Mouse (Mus musculus): Measurements from ENCODE around the gene Midn. TPM values are rescaled to one million over a fixed set of nuclear protein-coding genes. Genes with fewer than 3 reads are reported as not detected.

The Midn gene
- polyA plus RNA-seq, 1 experiment from 2014 or later = 46.2 TPM

- 0 out of 2 replicates have a peak, but pooled peaks cover 3% of the 10 kb centered on the region for H3K4me1 ChIP-seq (ENCODE audit: control insufficient read depth, insufficient read depth, low read length)
- no peak overlapping the region for H3K4me3 ChIP-seq (ENCODE audit: low read length)
- no peaks in the 10 kb centered on the region for H3K36me3 ChIP-seq (ENCODE audit: control insufficient read depth, insufficient read depth, low read length)
- H3K9me3 ChIP-seq (ENCODE audit: control insufficient read depth, low read length) = no peaks in the 10 kb centered on the region
- 61% methylated on average over 6 of the region's 6 CpGs for WGBS
- H3K4me2 ChIP-seq (replicated peaks; ENCODE audit: low read depth, low read length) = no peak overlapping the region
- no peak overlapping the region for H3K9ac ChIP-seq (ENCODE audit: low read depth, low read length)
- no peak for ATAC-seq (ENCODE audit: low FRiP score, low TSS enrichment)
- no peaks in the 10 kb centered on the region for H3K27me3 ChIP-seq (ENCODE audit: control insufficient read depth, insufficient read depth, low read length)
- no peak overlapping the region for H3K27ac ChIP-seq (ENCODE audit: low read depth, low read length)
Measured at GRCm38 (mm10) chr10:80107678-80108077, 40.4 kb upstream of the Midn start.

- no peaks in the 10 kb centered on the region for H3K9me3 ChIP-seq (ENCODE audit: control insufficient read depth, low read length)
- no peaks in the 10 kb centered on the region for H3K27me3 ChIP-seq (ENCODE audit: control insufficient read depth, insufficient read depth, low read length)
- ATAC-seq (ENCODE audit: low FRiP score, low TSS enrichment) = peak; percentile 63
- H3K36me3 ChIP-seq (ENCODE audit: control insufficient read depth, insufficient read depth, low read length) = peaks cover 11% of the 10 kb centered on the region
- H3K4me3 ChIP-seq (ENCODE audit: low read length) = peak overlapping the region; percentile 93
- peak overlapping the region; percentile 45 for H3K4me2 ChIP-seq (replicated peaks; ENCODE audit: low read depth, low read length)
- peak overlapping the region; percentile 86 for H3K27ac ChIP-seq (ENCODE audit: low read depth, low read length)
- 2% methylated on average over 27 of the region's 27 CpGs for WGBS
- H3K9ac ChIP-seq (ENCODE audit: low read depth, low read length) = peak overlapping the region; percentile 54
- peaks cover 22% of the 10 kb centered on the region for H3K4me1 ChIP-seq (ENCODE audit: control insufficient read depth, insufficient read depth, low read length)
Measured at GRCm38 (mm10) chr10:80114341-80115284, 33.5 kb upstream of the Midn start.

GRCm38 (mm10) chr10:80115290-80115943, 32.7 kb upstream of the Midn start, which contains the start of gene Stk11:
Gene Stk11 (plus strand): TSS chr10:80115803.
- H3K4me2 ChIP-seq (replicated peaks; ENCODE audit: low read depth, low read length) = peak within 1 kb of the TSS; percentile 97
- peaks cover 18% of the 10 kb centered on the region for H3K36me3 ChIP-seq (ENCODE audit: control insufficient read depth, insufficient read depth, low read length)
- WGBS = under 1% methylated on average over 70 of the region's 70 CpGs
- H3K4me1 ChIP-seq (ENCODE audit: control insufficient read depth, insufficient read depth, low read length) = peaks cover 22% of the 10 kb centered on the region
- no peaks in the 10 kb centered on the region for H3K27me3 ChIP-seq (ENCODE audit: control insufficient read depth, insufficient read depth, low read length)
- peak within 1 kb of the TSS; percentile 93 for H3K4me3 ChIP-seq (ENCODE audit: low read length)
- no peaks in the 10 kb centered on the region for H3K9me3 ChIP-seq (ENCODE audit: control insufficient read depth, low read length)
- peak within 1 kb of the TSS; percentile 92 for H3K9ac ChIP-seq (ENCODE audit: low read depth, low read length)
- peak; percentile 99 for ATAC-seq (ENCODE audit: low FRiP score, low TSS enrichment)
- H3K27ac ChIP-seq (ENCODE audit: low read depth, low read length) = peak within 1 kb of the TSS; percentile 86

DNA sequence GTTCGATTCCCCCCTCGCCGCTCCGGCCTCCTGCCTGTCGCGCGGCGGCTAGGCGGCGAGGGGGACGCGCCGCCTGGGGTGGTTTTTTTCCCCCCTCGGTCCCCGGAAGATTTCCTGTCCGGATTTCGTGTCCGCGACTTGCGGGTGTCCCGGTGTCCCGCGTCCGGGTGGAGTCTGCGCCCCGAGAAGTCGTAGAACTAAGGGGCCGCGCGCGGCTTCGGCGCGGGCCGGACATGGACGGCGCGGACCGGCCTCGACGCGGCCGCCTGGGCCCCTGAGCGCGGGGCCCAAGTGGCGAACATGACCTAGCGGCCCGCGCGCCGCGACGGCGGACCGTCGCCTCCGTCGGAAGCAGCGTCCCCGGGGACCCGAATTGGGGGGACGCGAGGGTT, 32.1 kb upstream of the Midn start:
- H3K27ac ChIP-seq (ENCODE audit: low read depth, low read length) = peak overlapping the region; percentile 66; the same call in 1 of the 2 replicates
- no peaks in the 10 kb centered on the region for H3K9me3 ChIP-seq (ENCODE audit: control insufficient read depth, low read length)
- peak overlapping the region; percentile 97 for H3K4me2 ChIP-seq (replicated peaks; ENCODE audit: low read depth, low read length)
- peaks cover 21% of the 10 kb centered on the region for H3K36me3 ChIP-seq (ENCODE audit: control insufficient read depth, insufficient read depth, low read length)
- WGBS = under 1% methylated on average over 63 of the region's 63 CpGs
- H3K4me3 ChIP-seq (ENCODE audit: low read length) = peak overlapping the region; percentile 93
- no peak for ATAC-seq (ENCODE audit: low FRiP score, low TSS enrichment)
- H3K9ac ChIP-seq (ENCODE audit: low read depth, low read length) = peak overlapping the region; percentile 92
- no peaks in the 10 kb centered on the region for H3K27me3 ChIP-seq (ENCODE audit: control insufficient read depth, insufficient read depth, low read length)
- H3K4me1 ChIP-seq (ENCODE audit: control insufficient read depth, insufficient read depth, low read length) = peaks cover 22% of the 10 kb centered on the region

GRCm38 (mm10) chr10:80116563-80116926, 31.5 kb upstream of the Midn start:
- Histone ChIP-seq H3K4me3 (ENCODE audit: low read length) (peak overlapping the region; percentile 93), H3K9ac (ENCODE audit: low read depth, low read length) (peak overlapping the region; percentile 92), H3K36me3 (ENCODE audit: control insufficient read depth, insufficient read depth, low read length) (peaks cover 23% of the 10 kb centered on the region), H3K4me2 (replicated peaks; ENCODE audit: low read depth, low read length) (peak overlapping the region; percentile 97), H3K9me3 (ENCODE audit: control insufficient read depth, low read length) (no peaks in the 10 kb centered on the region), H3K4me1 (ENCODE audit: control insufficient read depth, insufficient read depth, low read length) (peaks cover 22% of the 10 kb centered on the region), H3K27me3 (ENCODE audit: control insufficient read depth, insufficient read depth, low read length) (no peaks in the 10 kb centered on the region), H3K27ac (ENCODE audit: low read depth, low read length) (no peak overlapping the region)
- ATAC-seq (ENCODE audit: low FRiP score, low TSS enrichment) = no peak
- under 1% methylated on average over 27 of the region's 27 CpGs for WGBS

DNA sequence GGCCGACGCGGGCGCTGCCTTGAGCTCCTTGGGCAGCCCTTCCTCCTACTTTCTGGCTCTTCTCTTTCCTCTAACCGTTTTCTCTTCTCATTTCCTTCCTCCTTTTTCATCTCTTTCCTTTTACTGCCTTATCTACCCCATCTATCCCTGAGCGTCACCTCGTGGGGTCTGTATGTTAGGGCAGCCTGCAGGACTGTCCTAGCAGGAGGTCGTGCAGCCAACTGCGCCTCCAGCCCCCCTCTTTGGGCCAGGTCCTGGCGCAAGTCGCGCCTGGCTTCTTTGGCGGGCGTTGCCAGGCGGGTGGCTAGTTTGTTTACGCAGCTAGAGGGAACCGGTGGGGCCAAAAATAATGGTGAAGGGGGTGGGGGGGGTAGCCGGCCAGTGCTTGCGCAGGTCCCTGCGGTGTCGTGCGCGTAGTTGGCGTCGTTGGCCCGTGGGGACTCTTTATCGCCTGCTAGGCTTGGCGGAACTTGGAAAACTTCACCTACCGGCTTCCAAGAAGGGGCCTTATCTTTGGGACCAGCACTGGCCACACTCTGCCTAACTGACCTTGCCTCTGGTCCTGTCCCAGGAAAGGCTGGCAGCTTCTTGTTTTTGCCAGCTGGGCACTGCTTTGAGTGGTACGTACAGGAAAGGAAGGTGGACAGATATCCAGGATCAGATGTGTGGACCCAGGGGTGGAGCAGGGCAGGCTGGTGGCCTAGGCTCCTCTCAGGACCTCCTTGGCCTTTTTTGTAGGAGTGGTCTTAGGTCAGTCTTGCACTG, 31.0 kb upstream of the Midn start:
- H3K9ac ChIP-seq (ENCODE audit: low read depth, low read length) = peak overlapping the region; percentile 92
- peaks cover 22% of the 10 kb centered on the region for H3K4me1 ChIP-seq (ENCODE audit: control insufficient read depth, insufficient read depth, low read length)
- H3K4me2 ChIP-seq (replicated peaks; ENCODE audit: low read depth, low read length) = peak overlapping the region; percentile 97
- H3K27ac ChIP-seq (ENCODE audit: low read depth, low read length) = no peak overlapping the region
- peak overlapping the region; percentile 93 for H3K4me3 ChIP-seq (ENCODE audit: low read length)
- 4% methylated on average over 30 of the region's 30 CpGs for WGBS
- H3K9me3 ChIP-seq (ENCODE audit: control insufficient read depth, low read length) = no peaks in the 10 kb centered on the region
- no peaks in the 10 kb centered on the region for H3K27me3 ChIP-seq (ENCODE audit: control insufficient read depth, insufficient read depth, low read length)
- no peak for ATAC-seq (ENCODE audit: low FRiP score, low TSS enrichment)
- peaks cover 28% of the 10 kb centered on the region for H3K36me3 ChIP-seq (ENCODE audit: control insufficient read depth, insufficient read depth, low read length)

DNA sequence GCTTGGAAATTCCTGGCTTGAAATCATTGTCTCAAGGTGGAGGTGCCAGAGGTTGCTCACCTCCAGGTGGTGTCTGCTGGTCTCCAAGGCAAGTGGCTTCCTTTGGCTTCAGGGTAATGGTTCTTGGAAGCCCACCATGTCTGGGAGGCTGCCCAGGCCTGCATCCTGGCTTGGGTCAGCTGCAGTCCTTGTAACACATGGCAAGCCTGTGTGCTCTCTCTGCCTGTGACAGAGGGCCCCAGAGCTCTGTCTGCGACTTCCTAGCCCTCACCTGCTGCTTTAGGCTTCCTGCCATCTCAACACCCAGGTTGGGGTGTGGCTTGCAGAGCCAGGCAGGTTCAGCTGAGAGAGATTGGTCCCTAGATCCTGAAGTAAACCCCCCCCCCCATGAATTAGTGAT, 30.3 kb upstream of the Midn start:
- WGBS = 68% methylated on average over 1 of the region's 1 CpGs

GRCm38 (mm10) chr10:80118552-80118951, 29.5 kb upstream of the Midn start:
- 83% methylated on average over 6 of the region's 6 CpGs for WGBS
- Histone ChIP-seq H3K4me1 (ENCODE audit: control insufficient read depth, insufficient read depth, low read length) (peaks cover 22% of the 10 kb centered on the region), H3K36me3 (ENCODE audit: control insufficient read depth, insufficient read depth, low read length) (peaks cover 31% of the 10 kb centered on the region), H3K4me2 (replicated peaks; ENCODE audit: low read depth, low read length) (peak overlapping the region; percentile 97), H3K4me3 (ENCODE audit: low read length) (peak overlapping the region; percentile 93), H3K9ac (ENCODE audit: low read depth, low read length) (peak overlapping the region; percentile 92; the same call in 1 of the 2 replicates), H3K9me3 (ENCODE audit: control insufficient read depth, low read length) (no peaks in the 10 kb centered on the region), H3K27me3 (ENCODE audit: control insufficient read depth, insufficient read depth, low read length) (no peaks in the 10 kb centered on the region), H3K27ac (ENCODE audit: low read depth, low read length) (no peak overlapping the region)
- no peak for ATAC-seq (ENCODE audit: low FRiP score, low TSS enrichment)

More for the DNA sequence above, 30.3 kb upstream of the Midn start:
- peak overlapping the region; percentile 97 for H3K4me2 ChIP-seq (replicated peaks; ENCODE audit: low read depth, low read length)
- peak overlapping the region; percentile 93 for H3K4me3 ChIP-seq (ENCODE audit: low read length)
- H3K9ac ChIP-seq (ENCODE audit: low read depth, low read length) = peak overlapping the region; percentile 92
- peaks cover 22% of the 10 kb centered on the region for H3K4me1 ChIP-seq (ENCODE audit: control insufficient read depth, insufficient read depth, low read length)
- H3K27me3 ChIP-seq (ENCODE audit: control insufficient read depth, insufficient read depth, low read length) = no peaks in the 10 kb centered on the region
- H3K36me3 ChIP-seq (ENCODE audit: control insufficient read depth, insufficient read depth, low read length) = peaks cover 29% of the 10 kb centered on the region
- H3K9me3 ChIP-seq (ENCODE audit: control insufficient read depth, low read length) = no peaks in the 10 kb centered on the region
- no peak overlapping the region for H3K27ac ChIP-seq (ENCODE audit: low read depth, low read length)
- no peak for ATAC-seq (ENCODE audit: low FRiP score, low TSS enrichment)

Data from kidney, embryonic 14.5 days (tissue).